Mouse (Mus musculus): ENCODE data around the gene Ppp1r10.
A peak's percentile ranks its signal among the peaks of the same experiment; 100 is the strongest.

Gene Ppp1r10

GRCm38 (mm10) chr17:35903343-35903991 lies 12.8 kb upstream of the Ppp1r10 start:
- DNase-seq (ENCODE audit: low spot score): no peak

DNA sequence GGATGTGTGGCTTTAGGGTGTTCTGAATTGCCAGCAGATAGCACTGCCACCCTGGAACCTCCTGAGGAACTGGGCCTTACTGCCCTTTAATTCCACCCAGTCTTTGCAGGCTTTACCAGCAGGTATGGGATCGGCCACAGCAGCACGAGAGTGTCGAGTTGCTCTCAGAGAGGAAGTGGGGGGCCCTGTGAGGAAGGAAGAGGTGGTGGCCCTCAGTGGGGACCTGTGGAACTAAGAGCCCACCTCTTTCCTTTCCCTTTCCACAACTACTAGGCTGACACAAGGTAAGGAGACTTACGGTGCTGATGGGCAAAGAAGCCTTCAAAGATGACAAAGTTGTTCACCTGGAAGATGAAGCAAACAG lies 12.3 kb upstream of the Ppp1r10 start:
- no peak for DNase-seq (ENCODE audit: low spot score)

DNA sequence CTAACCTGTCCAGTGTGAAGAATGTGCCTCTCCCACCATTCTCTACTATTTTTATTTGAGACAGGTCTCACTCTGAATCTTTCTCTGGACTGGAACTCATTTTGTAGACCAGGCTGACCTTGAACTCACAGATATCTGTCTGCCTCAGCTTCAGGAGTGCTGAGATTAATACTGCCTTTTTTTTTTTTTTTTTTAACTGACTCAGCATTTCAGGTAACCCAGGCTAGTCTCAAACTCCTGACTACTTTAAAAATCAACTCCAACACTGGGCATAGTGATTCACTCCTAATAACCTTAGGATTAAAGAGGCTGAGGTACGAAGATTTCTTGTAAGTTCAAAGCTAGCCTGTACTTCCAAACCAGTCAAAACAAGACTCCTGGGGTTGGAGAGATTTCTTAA lies 10.6 kb upstream of the Ppp1r10 start:
- DNase-seq (ENCODE audit: low spot score): no peak

DNA sequence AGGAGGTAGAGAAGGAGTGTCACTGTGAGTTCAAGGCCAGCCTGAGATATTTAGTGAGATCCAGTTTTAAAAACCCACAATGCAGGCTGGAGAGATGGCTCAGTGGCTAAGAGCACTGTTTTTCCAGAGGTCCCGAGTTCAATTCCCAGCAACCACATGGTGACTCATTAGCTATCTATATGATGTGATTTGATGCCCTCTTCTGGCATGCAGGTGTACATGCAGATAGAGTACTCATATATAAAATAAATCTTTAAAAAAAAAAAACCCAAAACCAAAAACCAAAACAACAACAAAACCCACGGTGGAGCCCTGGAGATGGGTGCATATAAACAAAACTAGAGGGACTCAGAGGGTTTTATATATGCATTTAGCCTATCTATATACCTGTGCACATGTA lies 8.6 kb upstream of the Ppp1r10 start:
- no peak for DNase-seq (ENCODE audit: low spot score)

- DNase-seq (ENCODE audit: low spot score): no peak
Measured at GRCm38 (mm10) chr17:35909186-35909918, 6.9 kb upstream of the Ppp1r10 start.

- peak; percentile 83 for DNase-seq (ENCODE audit: low spot score)
Measured at GRCm38 (mm10) chr17:35909919-35910369, 6.3 kb upstream of the Ppp1r10 start, which contains the start of gene Atat1. Atat1 (minus strand) TSS chr17:35910075.

DNA sequence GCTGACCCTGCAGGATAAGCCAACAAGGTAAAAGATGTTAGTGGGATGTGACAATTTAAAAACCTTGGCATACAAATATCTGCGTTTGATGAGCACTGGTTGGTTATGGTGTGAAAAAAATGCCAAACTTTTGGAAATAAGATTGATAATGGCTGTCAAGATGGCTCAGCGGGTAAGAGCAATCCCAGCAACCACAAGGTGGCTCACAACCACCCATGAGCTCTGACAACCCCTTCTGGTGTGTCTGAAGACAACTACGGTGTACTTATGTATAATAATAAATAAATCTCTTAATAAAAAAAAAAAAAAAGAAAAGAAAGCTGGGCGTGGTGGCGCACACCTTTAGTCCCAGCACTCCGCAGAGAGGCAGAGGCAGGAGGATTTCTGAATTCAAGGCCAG lies 1.3 kb upstream of the Ppp1r10 start:
- DNase-seq (ENCODE audit: low spot score): no peak

GRCm38 (mm10) chr17:35915538-35916296 lies 517 bp upstream of the Ppp1r10 start:
- no peak for DNase-seq (ENCODE audit: low spot score)

- no peak for DNase-seq (ENCODE audit: low spot score)
Measured at GRCm38 (mm10) chr17:35917143-35917462, 869 bp downstream of the Ppp1r10 start.

- DNase-seq (ENCODE audit: low spot score): no peak
Measured at GRCm38 (mm10) chr17:35917463-35918251, 1.4 kb downstream of the Ppp1r10 start.

DNA sequence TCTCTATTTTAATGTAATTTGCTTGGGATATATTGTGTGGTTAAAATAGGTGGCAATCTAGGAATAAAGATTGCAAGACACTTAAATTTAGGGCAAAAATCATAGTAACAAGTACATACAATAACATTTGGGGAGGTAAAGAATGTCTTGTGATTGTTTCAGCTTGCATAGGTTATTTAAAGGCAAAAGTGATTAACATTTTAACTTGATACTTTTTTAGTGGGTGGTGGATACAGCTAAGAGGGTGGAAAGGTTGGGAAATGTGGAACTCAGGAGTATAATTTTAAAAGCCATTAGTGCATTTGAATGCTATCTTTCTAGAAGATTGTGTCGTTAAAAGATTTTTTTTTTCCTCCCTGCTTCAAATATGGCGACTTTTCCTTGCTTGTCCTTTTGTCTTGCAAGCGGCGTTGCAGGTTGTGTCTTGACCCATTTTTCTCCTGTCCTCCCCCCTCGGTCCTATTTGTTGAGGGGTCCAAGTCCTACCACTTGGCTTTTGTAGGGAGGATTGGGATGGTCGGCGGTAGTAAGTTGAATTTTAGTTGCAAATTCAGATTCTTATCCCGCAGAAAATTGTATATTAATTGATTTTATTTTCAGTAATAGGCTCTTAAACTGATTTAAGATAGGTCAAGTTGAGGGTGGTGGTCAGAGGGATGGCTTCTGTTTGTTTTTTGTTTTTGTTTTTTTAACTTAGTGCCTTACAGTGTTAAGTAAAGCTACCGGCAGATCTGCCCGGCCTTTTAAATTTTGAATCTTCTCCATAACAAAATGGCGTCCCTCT lies 2.2 kb downstream of the Ppp1r10 start:
- DNase-seq (ENCODE audit: low spot score): no peak

DNA sequence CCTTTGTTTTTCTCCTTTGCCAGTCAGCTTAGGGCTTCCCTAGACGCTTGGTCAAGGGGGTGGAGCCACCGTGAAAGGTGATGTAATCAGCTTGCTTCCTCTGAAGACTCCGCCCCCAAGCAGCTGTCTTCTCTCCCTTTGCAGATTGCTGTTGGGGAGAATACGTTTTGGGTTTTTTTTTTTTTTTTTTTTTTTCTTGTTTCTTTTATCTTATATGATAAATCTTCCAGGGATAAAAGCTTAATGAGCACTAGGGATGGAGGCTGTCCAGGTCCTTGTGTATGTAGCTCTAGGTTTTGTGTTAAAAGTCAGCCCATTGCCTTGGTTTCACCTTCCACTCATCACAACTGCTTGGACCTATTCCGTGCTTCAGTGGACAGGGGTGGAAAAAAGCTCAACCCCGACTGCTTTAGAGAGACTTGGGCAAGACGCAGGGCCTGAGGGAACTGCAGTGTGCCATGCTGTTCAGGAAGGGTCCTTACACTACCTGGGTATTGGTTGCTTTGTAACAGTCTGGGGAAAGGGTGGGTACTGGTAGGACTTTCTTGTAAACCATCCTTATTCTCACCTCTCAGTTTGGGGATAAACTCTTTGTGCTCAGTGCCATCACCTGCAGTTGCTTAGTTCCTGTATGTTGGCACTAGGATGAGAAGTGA lies 3.0 kb downstream of the Ppp1r10 start:
- DNase-seq (ENCODE audit: low spot score): peak; percentile 64

DNA sequence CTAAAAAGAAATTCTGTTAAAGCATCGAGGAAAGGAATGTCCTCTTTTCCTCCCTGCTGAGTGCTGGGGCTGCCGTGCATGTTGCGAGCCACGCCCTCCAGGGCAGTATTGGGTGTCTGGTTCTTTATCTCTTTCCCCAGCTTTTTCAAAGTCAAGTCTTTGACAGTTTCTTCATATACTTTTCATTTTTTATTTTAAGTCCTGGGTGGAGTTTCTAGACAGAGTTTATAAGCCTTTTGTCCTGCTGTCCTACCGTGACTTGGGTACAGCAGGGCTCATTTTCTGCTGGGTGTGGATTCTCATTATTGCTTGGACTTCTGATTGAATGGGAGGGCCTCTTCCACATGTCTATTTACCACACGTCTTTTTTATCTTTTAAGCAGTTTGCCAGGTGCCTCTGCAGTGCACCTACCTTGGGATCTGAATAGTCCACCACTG lies 3.6 kb downstream of the Ppp1r10 start:
- DNase-seq (ENCODE audit: low spot score): no peak

- no peak for DNase-seq (ENCODE audit: low spot score)
Measured at GRCm38 (mm10) chr17:35920384-35920783, 4.2 kb downstream of the Ppp1r10 start.

GRCm38 (mm10) chr17:35920862-35921562 lies 4.8 kb downstream of the Ppp1r10 start:
- no peak for DNase-seq (ENCODE audit: low spot score)

GRCm38 (mm10) chr17:35921710-35922109 lies 5.5 kb downstream of the Ppp1r10 start:
- DNase-seq (ENCODE audit: low spot score): no peak

- DNase-seq (ENCODE audit: low spot score): no peak
Measured at GRCm38 (mm10) chr17:35922566-35922965, 6.3 kb downstream of the Ppp1r10 start.

DNA sequence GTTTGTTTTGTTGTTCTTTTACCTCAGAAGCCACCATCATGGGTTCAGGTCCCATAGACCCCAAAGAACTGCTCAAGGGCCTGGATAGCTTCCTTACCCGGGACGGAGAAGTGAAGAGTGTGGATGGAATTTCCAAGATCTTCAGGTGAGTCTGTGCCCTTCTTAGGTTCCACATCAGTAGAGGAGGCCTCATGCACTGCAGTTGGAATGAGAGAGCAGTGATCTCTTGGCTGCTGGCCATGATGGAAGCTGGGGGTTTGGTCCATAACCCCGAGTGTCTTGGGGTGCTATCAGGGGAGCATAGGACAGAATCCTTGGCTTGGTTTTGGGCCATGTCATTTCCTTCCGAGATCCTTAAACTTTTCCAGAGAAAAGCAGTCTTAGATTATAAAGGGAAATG lies 7.0 kb downstream of the Ppp1r10 start:
- no peak for DNase-seq (ENCODE audit: low spot score)

GRCm38 (mm10) chr17:35927471-35927870 lies 11.2 kb downstream of the Ppp1r10 start:
- no peak for DNase-seq (ENCODE audit: low spot score)

GRCm38 (mm10) chr17:35929534-35929933 lies 13.3 kb downstream of the Ppp1r10 start:
- DNase-seq (ENCODE audit: low spot score): no peak
